Mouse (Mus musculus): ENCODE results near the gene Negr1. TPM values are rescaled to one million over a fixed set of nuclear protein-coding genes. Genes with fewer than 3 reads are reported as not detected.

Gene Negr1
- polyA plus RNA-seq, 1 experiment from 2014 or later, result 61.9 TPM

- Histone ChIP-seq H3K27ac (replicated peaks; ENCODE audit: low read depth, low read length) (peak overlapping the region; percentile 55), H3K4me1 (ENCODE audit: control insufficient read depth, insufficient read depth, low read length) (0 out of 2 replicates have a peak, but pooled peaks cover 5% of the 10 kb centered on the region), H3K4me3 (replicated peaks; ENCODE audit: low read depth, low read length) (no peak overlapping the region), H3K9ac (replicated peaks; ENCODE audit: low read length) (no peak overlapping the region), H3K27me3 (ENCODE audit: control insufficient read depth, insufficient read depth, low read length) (no peaks in the 10 kb centered on the region), H3K4me2 (ENCODE audit: low read length) (no peak overlapping the region), H3K36me3 (ENCODE audit: control insufficient read depth, insufficient read depth, low read length) (no peaks in the 10 kb centered on the region), H3K9me3 (ENCODE audit: control insufficient read depth, low read length) (no peaks in the 10 kb centered on the region)
- 45% methylated on average over 5 of the region's 5 CpGs for WGBS
- DNase-seq (peak; percentile 38), ATAC-seq (ENCODE audit: low FRiP score, low TSS enrichment) (peak; percentile 40; the same call in 1 of the 2 replicates)
Measured at GRCm38 (mm10) chr3:157115105-157115760, 553.6 kb downstream of the Negr1 start.

GRCm38 (mm10) chr3:157116024-157116423 lies 554.4 kb downstream of the Negr1 start:
- Histone ChIP-seq H3K27me3 (ENCODE audit: control insufficient read depth, insufficient read depth, low read length) (no peaks in the 10 kb centered on the region), H3K4me1 (ENCODE audit: control insufficient read depth, insufficient read depth, low read length) (0 out of 2 replicates have a peak, but pooled peaks cover 5% of the 10 kb centered on the region), H3K36me3 (ENCODE audit: control insufficient read depth, insufficient read depth, low read length) (no peaks in the 10 kb centered on the region), H3K4me2 (ENCODE audit: low read length) (no peak overlapping the region), H3K9ac (replicated peaks; ENCODE audit: low read length) (no peak overlapping the region), H3K27ac (replicated peaks; ENCODE audit: low read depth, low read length) (0 out of 2 replicates have a peak overlapping the region, but pooled peaks have one; percentile 55), H3K9me3 (ENCODE audit: control insufficient read depth, low read length) (no peaks in the 10 kb centered on the region), H3K4me3 (replicated peaks; ENCODE audit: low read depth, low read length) (no peak overlapping the region)
- DNase-seq (no peak), ATAC-seq (ENCODE audit: low FRiP score, low TSS enrichment) (0 out of 2 replicates have a peak, but pooled peaks have one; percentile 46)
- WGBS, result 100% methylated on average over 1 of the region's 1 CpGs

DNA sequence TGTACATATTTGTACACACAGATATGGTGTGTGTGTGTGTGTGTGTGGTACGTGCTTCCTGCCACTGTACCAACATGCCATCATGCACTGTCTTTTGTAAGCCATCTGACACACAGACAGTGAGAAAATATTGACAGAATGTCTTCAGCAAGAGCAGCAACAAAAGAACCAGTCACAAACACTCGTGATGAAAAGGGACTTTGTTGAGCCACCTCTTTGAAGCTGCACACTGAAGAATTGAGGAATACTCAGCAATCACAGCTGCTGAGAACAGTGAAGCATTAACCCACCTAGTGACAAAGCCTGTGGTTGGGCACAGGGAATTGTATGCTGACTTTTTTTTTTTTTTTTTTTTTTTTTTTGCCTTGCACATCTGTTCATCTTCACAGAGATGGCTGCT lies 558.3 kb downstream of the Negr1 start:
- Histone ChIP-seq H3K9ac (replicated peaks; ENCODE audit: low read length) (no peak overlapping the region), H3K27ac (replicated peaks; ENCODE audit: low read depth, low read length) (no peak overlapping the region), H3K4me1 (ENCODE audit: control insufficient read depth, insufficient read depth, low read length) (0 out of 2 replicates have a peak, but pooled peaks cover 5% of the 10 kb centered on the region), H3K4me2 (ENCODE audit: low read length) (no peak overlapping the region), H3K27me3 (ENCODE audit: control insufficient read depth, insufficient read depth, low read length) (no peaks in the 10 kb centered on the region), H3K36me3 (ENCODE audit: control insufficient read depth, insufficient read depth, low read length) (no peaks in the 10 kb centered on the region), H3K4me3 (replicated peaks; ENCODE audit: low read depth, low read length) (no peak overlapping the region), H3K9me3 (ENCODE audit: control insufficient read depth, low read length) (no peaks in the 10 kb centered on the region)
- ATAC-seq (ENCODE audit: low FRiP score, low TSS enrichment) (no peak), DNase-seq (peak; percentile 16)
- 45% methylated on average over 2 of the region's 2 CpGs for whole genome bisulfite sequencing

GRCm38 (mm10) chr3:157146124-157146855 lies 584.7 kb downstream of the Negr1 start:
- no peak overlapping the region for H3K27ac ChIP-seq (replicated peaks; ENCODE audit: low read depth, low read length)
- no peaks in the 10 kb centered on the region for H3K9me3 ChIP-seq (ENCODE audit: control insufficient read depth, low read length)
- H3K27me3 ChIP-seq (ENCODE audit: control insufficient read depth, insufficient read depth, low read length), result no peaks in the 10 kb centered on the region
- WGBS, result 89% methylated on average over 14 of the region's 14 CpGs
- H3K4me1 ChIP-seq (ENCODE audit: control insufficient read depth, insufficient read depth, low read length), result no peaks in the 10 kb centered on the region
- DNase-seq (no peak), ATAC-seq (ENCODE audit: low FRiP score, low TSS enrichment) (no peak)
- no peaks in the 10 kb centered on the region for H3K36me3 ChIP-seq (ENCODE audit: control insufficient read depth, insufficient read depth, low read length)
- H3K4me3 ChIP-seq (replicated peaks; ENCODE audit: low read depth, low read length), result no peak overlapping the region
- no peak overlapping the region for H3K4me2 ChIP-seq (ENCODE audit: low read length)
- no peak overlapping the region for H3K9ac ChIP-seq (replicated peaks; ENCODE audit: low read length)

GRCm38 (mm10) chr3:157154902-157155301 lies 593.3 kb downstream of the Negr1 start:
- Histone ChIP-seq H3K4me1 (ENCODE audit: control insufficient read depth, insufficient read depth, low read length) (no peaks in the 10 kb centered on the region), H3K27me3 (ENCODE audit: control insufficient read depth, insufficient read depth, low read length) (no peaks in the 10 kb centered on the region), H3K4me3 (replicated peaks; ENCODE audit: low read depth, low read length) (no peak overlapping the region), H3K9ac (replicated peaks; ENCODE audit: low read length) (no peak overlapping the region), H3K9me3 (ENCODE audit: control insufficient read depth, low read length) (no peaks in the 10 kb centered on the region), H3K36me3 (ENCODE audit: control insufficient read depth, insufficient read depth, low read length) (no peaks in the 10 kb centered on the region), H3K4me2 (ENCODE audit: low read length) (no peak overlapping the region), H3K27ac (replicated peaks; ENCODE audit: low read depth, low read length) (peak overlapping the region; percentile 26; the same call in 1 of the 2 replicates)
- DNase-seq (no peak), ATAC-seq (ENCODE audit: low FRiP score, low TSS enrichment) (no peak)
- 65% methylated on average over 3 of the region's 3 CpGs for WGBS

DNA sequence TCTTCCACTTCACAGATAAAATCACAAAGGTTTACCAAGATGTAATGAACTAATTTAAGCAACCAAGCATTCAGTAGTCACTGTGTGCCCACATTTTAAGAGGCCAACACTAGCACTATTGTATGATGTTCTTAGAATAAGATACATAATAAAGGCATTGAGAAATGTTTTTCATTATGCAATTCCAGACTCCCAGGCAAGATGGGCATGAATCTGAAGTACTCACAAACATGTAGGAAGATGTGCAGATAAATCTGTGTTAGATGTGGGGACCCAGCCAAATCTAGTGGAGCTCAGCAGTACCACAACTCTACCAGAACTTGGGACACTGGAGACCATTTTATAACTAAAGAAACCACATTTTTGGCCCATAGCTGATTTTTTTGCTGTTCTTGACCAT lies 593.9 kb downstream of the Negr1 start:
- no peaks in the 10 kb centered on the region for H3K27me3 ChIP-seq (ENCODE audit: control insufficient read depth, insufficient read depth, low read length)
- H3K4me2 ChIP-seq (ENCODE audit: low read length), result no peak overlapping the region
- no peaks in the 10 kb centered on the region for H3K4me1 ChIP-seq (ENCODE audit: control insufficient read depth, insufficient read depth, low read length)
- ATAC-seq (ENCODE audit: low FRiP score, low TSS enrichment), result no peak
- no peaks in the 10 kb centered on the region for H3K36me3 ChIP-seq (ENCODE audit: control insufficient read depth, insufficient read depth, low read length)
- H3K4me3 ChIP-seq (replicated peaks; ENCODE audit: low read depth, low read length), result no peak overlapping the region
- DNase-seq, result no peak
- peak overlapping the region; percentile 26; the same call in 1 of the 2 replicates for H3K27ac ChIP-seq (replicated peaks; ENCODE audit: low read depth, low read length)
- H3K9ac ChIP-seq (replicated peaks; ENCODE audit: low read length), result no peak overlapping the region
- H3K9me3 ChIP-seq (ENCODE audit: control insufficient read depth, low read length), result no peaks in the 10 kb centered on the region

DNA sequence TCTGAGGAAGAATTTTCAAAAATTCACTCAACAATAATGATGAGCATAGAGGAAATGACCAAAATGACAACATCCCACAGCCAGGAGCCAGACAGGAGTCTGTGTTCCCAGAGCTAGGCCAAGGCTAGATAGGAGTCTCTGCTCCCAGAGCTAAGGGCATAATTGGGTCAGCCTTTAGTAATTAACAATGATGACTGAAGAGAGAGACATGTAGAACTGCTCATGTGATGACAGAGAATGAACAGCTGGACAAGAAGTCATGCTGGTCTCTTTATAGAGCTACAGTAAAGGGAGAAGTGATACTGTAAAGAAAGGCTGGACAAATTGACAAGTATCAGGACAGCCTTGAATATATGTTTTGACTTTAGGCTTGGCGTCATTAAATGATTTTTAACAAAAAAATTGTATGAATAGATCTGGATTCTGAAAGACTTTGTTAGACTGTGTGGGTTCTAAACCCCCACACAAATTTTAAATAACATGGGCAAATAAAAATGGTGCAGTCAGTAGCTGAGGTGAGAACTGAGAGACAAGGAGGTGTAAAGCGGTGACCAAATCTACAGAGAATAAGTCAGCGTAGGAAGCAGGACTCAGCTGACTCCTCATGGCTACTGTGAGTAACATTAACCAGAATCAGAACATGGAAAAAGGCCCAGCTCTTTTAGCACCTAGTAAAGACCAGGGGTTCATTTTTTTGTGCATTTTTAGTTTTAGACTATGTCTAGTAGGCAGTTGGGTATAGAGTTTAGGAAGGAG lies 603.4 kb downstream of the Negr1 start:
- DNase-seq (no peak), ATAC-seq (ENCODE audit: low FRiP score, low TSS enrichment) (no peak)
- Histone ChIP-seq H3K4me1 (ENCODE audit: control insufficient read depth, insufficient read depth, low read length) (no peaks in the 10 kb centered on the region), H3K9ac (replicated peaks; ENCODE audit: low read length) (no peak overlapping the region), H3K27ac (replicated peaks; ENCODE audit: low read depth, low read length) (no peak overlapping the region), H3K36me3 (ENCODE audit: control insufficient read depth, insufficient read depth, low read length) (no peaks in the 10 kb centered on the region), H3K9me3 (ENCODE audit: control insufficient read depth, low read length) (no peaks in the 10 kb centered on the region), H3K4me3 (replicated peaks; ENCODE audit: low read depth, low read length) (no peak overlapping the region), H3K4me2 (ENCODE audit: low read length) (no peak overlapping the region), H3K27me3 (ENCODE audit: control insufficient read depth, insufficient read depth, low read length) (no peaks in the 10 kb centered on the region)
- WGBS, result 94% methylated on average over 3 of the region's 3 CpGs

- Histone ChIP-seq H3K9me3 (ENCODE audit: control insufficient read depth, low read length) (no peaks in the 10 kb centered on the region), H3K36me3 (ENCODE audit: control insufficient read depth, insufficient read depth, low read length) (no peaks in the 10 kb centered on the region), H3K27ac (replicated peaks; ENCODE audit: low read depth, low read length) (0 out of 2 replicates have a peak overlapping the region, but pooled peaks have one; percentile 8), H3K4me3 (replicated peaks; ENCODE audit: low read depth, low read length) (no peak overlapping the region), H3K9ac (replicated peaks; ENCODE audit: low read length) (no peak overlapping the region), H3K4me1 (ENCODE audit: control insufficient read depth, insufficient read depth, low read length) (peaks cover 7% of the 10 kb centered on the region), H3K4me2 (ENCODE audit: low read length) (no peak overlapping the region), H3K27me3 (ENCODE audit: control insufficient read depth, insufficient read depth, low read length) (no peaks in the 10 kb centered on the region)
- WGBS, result 57% methylated on average over 2 of the region's 2 CpGs
- DNase-seq, result peak; percentile 48
- ATAC-seq (ENCODE audit: low FRiP score, low TSS enrichment), result no peak
Measured at GRCm38 (mm10) chr3:157181975-157182374, 620.4 kb downstream of the Negr1 start.
